Mouse (Mus musculus) stomach, embryonic 16.5 days (tissue): ENCODE measurements around the gene Dsp. TPM values are rescaled to one million over a fixed set of nuclear protein-coding genes. Genes with fewer than 3 reads are reported as not detected.

Experiments used
- ATAC-seq: fragments of 200-750 bp; cut with Nextera tagmentation; 2 replicates; pipeline ENCODE4 v1.8.0; 2017; ENCODE audit warnings: moderate number of reproducible peaks, moderate TSS enrichment; ENCODE audit not compliant: insufficient read depth, low FRiP score
- H3K27ac ChIP-seq: fragments of 300-500 bp; sonication (generic); 2 replicates; pipeline ENCODE4 v1.5.1; 2014; ENCODE audit warnings: low read length
- H3K27me3 ChIP-seq: fragments of 300-500 bp; sonication (generic); 2 replicates; pipeline ENCODE4 v1.6.1; 2014; ENCODE audit warnings: low read length, control low read depth, mixed read lengths; ENCODE audit not compliant: control insufficient read depth, insufficient read depth
- H3K36me3 ChIP-seq: fragments of 300-500 bp; sonication (generic); 2 replicates; pipeline ENCODE4 v1.6.1; 2014; ENCODE audit warnings: low read length; ENCODE audit not compliant: control insufficient read depth, insufficient read depth
- H3K4me1 ChIP-seq: fragments of 300-500 bp; sonication (generic); 2 replicates; pipeline ENCODE4 v1.6.1; 2014; ENCODE audit warnings: low read length, control low read depth, mixed read lengths; ENCODE audit not compliant: control insufficient read depth, insufficient read depth
- H3K4me2 ChIP-seq: fragments of 300-500 bp; sonication (generic); 2 replicates; pipeline ENCODE4 v1.6.1; 2014; ENCODE audit warnings: low read depth, low read length, mixed read lengths
- H3K4me3 ChIP-seq: fragments of 300-500 bp; sonication (generic); replicated peaks from 2 replicates; pipeline ENCODE4 v1.5.1; 2014; ENCODE audit warnings: mild to moderate bottlenecking, low read length
- H3K9ac ChIP-seq: fragments of 300-500 bp; sonication (generic); 2 replicates; pipeline ENCODE4 v1.6.1; 2014; ENCODE audit warnings: low read length
- H3K9me3 ChIP-seq: fragments of 300-500 bp; sonication (generic); replicated peaks from 2 replicates; pipeline ENCODE4 v1.6.1; 2016; ENCODE audit warnings: low read length, control low read depth; ENCODE audit not compliant: control insufficient read depth
- WGBS: fragments of 180-500 bp; shearing (Covaris S2); extraction: QIAGEN DNeasy Blood & Tissue Kit; methylation state at CpG from one replicate; pipeline ENCODE4 v1.1.7; 2014; 5-methylcytosine and 5-hydroxymethylcytosine counted together
- polyA plus RNA-seq: library from polyadenylated mRNA; unstranded; fragments of >200 nt; fragmentation: Nextera tagmentation; extraction: Ambion mirVana; gene quantifications from 2 replicates; pipeline ENCODE4 v1.2.1, GENCODE M21; 2015

Dsp gene
- polyA plus RNA-seq, 1 experiment from 2014 or later, result 36.4 TPM

DNA sequence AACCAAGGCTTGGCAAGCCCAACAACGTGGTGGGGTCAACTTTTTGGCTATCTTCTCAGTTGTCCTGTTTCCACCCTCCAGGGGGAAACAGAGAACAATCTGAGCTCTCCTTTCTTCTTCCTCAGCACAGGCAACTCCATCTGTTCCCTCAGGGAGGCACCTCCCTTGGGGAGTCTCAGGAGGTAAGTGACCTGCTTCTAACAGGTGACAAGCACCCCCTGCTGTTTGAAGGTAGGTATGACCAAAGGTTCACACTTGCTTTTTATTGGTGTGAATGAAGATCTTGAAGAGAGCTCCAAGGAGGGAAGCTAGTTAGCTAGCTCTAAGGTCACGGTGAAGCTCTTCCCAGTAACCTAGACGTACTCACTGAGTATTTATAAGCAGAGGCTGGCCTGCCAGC, 84.3 kb downstream of the Dsp start:
- ATAC-seq, result no peak
- Histone ChIP-seq H3K27ac (no peak overlapping the region), H3K9ac (no peak overlapping the region), H3K4me2 (no peak overlapping the region), H3K36me3 (0 out of 2 replicates have a peak, but pooled peaks cover 3% of the 10 kb centered on the region), H3K4me1 (no peaks in the 10 kb centered on the region), H3K27me3 (no peaks in the 10 kb centered on the region), H3K9me3 (no peaks in the 10 kb centered on the region), H3K4me3 (no peak overlapping the region)
- 72% methylated on average over 3 of the region's 3 CpGs for WGBS

DNA sequence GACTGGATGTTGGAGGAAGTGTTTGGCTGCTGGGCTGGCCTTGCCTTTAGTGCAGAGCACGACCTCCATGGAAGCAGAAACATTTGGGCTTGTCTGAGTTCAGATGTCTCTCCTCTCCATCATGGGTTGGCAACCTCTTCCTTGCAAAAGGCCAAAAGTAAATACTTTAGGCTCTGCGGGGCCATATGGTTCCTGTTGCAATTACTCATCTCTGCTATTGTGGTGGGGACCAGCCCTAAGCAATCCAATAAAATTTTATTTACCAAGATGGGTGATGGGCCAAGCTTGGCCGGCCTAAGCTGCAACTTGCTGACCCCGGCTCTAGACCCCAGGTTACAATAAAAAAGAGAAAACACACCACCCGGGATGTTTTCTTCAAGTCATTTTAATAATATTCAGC, 97.1 kb downstream of the Dsp start:
- H3K4me1 ChIP-seq, result no peaks in the 10 kb centered on the region
- H3K4me2 ChIP-seq, result no peak overlapping the region
- 34% methylated on average over 5 of the region's 5 CpGs for WGBS
- peak; percentile 56 for ATAC-seq
- H3K36me3 ChIP-seq, result no peaks in the 10 kb centered on the region
- H3K4me3 ChIP-seq, result no peak overlapping the region
- no peak overlapping the region for H3K9ac ChIP-seq
- no peaks in the 10 kb centered on the region for H3K27me3 ChIP-seq
- no peaks in the 10 kb centered on the region for H3K9me3 ChIP-seq
- no peak overlapping the region for H3K27ac ChIP-seq

Other genes with a start within 250 kb of the Dsp start
- 143 and 145 TPM in 2 replicates for gene Ssr1, start 157.1 kb upstream of the Dsp start, polyA plus RNA-seq
- 43.9 and 45.6 TPM in 2 replicates for gene Riok1, start 114.3 kb upstream of the Dsp start, polyA plus RNA-seq
- gene Cage1, start 114.2 kb upstream of the Dsp start, polyA plus RNA-seq, result 0.72 and 1.3 TPM in 2 replicates
- gene Snrnp48, start 53.6 kb downstream of the Dsp start, polyA plus RNA-seq, result 31.7 and 34.2 TPM in 2 replicates
- gene Bmp6, start 193.8 kb downstream of the Dsp start, polyA plus RNA-seq, result 1.0 and 1.4 TPM in 2 replicates